Mouse (Mus musculus): Measurements from ENCODE around the gene Ercc1. TPM values are rescaled to one million over a fixed set of nuclear protein-coding genes. Genes with fewer than 3 reads are reported as not detected.

Ercc1 gene
- total RNA-seq, 2 experiments from 2014 or later = 26.7 to 28.7 TPM

DNA sequence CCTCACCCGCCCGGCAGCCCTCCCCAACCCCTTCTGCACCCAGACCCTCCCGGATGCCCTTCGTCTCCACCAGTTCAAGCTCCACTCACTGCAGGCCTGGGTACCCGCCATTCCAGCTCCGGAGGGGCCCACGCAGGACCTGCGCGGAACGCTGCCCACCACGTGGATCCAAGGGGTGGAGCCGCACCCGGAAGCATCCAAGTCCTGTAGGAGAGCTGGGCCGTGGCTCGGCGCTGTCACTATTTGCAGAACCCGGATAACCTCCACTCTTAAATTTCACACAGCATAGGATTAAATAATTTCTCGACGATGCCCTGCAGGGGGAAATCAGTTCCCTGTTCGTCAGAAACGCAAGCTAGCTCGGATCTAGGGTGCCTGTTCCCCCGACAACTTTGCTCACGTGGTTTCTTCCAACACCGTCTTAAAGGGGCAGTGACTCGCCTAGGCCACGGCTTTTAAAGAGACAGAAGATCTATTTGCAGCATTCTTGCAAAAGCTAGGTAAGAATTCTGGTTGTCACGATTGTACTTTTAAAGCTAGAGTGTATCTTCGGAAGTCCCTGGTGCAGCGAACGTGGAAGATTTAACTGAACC is 14.8 kb downstream of the Ercc1 start, which contains the start of the genes Cd3eap and Ppp1r13l:
Gene Cd3eap (minus strand): TSS at position 185 of the 593 bp plus-strand sequence.
Gene Ppp1r13l (plus strand): TSS at position 451 of the 593 bp plus-strand sequence.
- intact Hi-C loops (cut with DNase I; ENCODE audit: low total_unique reads) = no loop called here
- peak; percentile 89 for DNase-seq

DNA sequence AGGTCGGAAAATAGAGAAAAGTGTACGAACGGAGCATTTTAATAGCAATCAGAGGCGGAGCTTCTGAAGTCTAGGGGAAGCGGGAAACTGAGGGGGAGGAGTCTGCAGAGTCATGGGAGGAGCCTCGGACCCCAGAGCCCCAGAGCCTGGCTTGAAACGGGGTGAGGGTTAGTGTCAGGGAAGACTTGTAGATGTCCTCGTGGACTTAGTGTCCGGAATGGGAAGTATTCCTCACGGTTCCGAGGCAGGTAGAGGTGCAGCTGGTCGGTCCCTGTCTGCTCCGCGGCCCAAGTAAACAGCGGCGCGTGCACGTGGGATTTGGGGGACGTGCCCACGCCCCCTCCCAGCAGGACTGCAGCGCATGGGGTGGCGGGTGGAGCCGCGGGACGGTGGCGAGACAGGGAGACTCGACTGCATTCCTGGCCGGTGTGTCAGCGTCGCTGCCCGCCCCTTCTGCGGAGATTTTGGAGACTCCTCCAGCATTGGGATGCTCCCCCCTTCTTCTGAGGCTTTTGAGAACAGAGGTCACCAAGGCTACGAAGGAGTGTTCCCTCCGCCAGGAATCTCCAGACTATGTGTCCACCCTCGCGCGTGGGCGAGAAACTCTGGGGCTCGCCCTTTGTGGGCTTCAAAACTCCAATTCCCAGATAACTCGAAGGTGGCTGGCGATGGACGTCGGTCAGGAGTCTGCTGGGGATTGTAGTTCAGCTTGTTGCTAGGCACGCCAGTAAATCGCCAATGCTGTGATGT is 15.5 kb downstream of the Ercc1 start:
- peak; percentile 74 for DNase-seq
- intact Hi-C loops (cut with DNase I; ENCODE audit: low total_unique reads) = no loop called here

- DNase-seq = peak; percentile 93
- intact Hi-C loops (cut with DNase I; ENCODE audit: low total_unique reads) = no loop called here
Observed at GRCm38 (mm10) chr7:19360944-19361343, 16.4 kb downstream of the Ercc1 start.

GRCm38 (mm10) chr7:19361720-19362119 is 17.1 kb downstream of the Ercc1 start:
- peak; percentile 77 for DNase-seq
- intact Hi-C loops (cut with DNase I; ENCODE audit: low total_unique reads) = no loop called here

GRCm38 (mm10) chr7:19362276-19362675 is 17.7 kb downstream of the Ercc1 start:
- no peak for DNase-seq
- intact Hi-C loops (cut with DNase I; ENCODE audit: low total_unique reads) = no loop called here

DNA sequence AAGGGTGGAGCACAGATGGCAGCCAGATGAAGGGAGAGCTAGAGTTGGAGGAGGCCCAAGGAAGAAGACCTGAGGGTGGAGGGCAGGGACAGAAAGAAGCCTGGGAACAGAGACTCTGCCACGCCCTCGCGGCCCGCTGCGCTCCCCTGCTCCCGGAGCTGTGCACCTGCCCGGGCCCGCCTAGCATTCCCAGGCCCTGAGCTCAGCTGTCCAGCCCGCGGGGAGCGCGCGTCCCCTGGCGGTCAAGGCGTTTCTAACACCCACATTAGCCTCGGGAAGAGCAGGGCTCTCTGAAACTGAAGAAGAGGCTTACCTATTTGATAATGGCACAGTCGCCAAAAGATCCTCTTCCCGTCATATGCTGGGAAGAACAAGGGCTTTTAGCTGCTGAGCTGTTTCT is 19.3 kb downstream of the Ercc1 start:
- intact Hi-C loops (cut with DNase I; ENCODE audit: low total_unique reads) = no loop called here

DNA sequence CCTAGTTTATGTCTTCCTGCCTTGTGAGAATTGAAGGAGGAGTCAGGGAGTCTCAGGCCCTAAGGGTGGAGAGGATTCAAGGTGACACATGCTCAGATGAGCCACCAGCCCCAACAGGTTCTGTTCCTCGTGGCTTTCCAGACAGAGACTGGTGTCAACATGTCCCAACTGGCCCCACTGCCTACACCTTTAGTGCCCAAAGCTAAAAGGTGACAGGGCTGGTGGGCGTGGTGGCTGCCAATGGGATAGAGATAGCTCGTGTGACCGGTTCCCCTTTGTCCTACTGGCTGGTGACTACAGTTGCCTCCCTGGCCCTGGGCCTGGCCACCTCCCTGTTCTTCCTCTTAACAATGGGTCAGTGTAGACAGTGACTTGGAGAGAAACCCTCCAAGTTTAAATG is 20.8 kb downstream of the Ercc1 start:
- no peak for DNase-seq
- intact Hi-C loops (cut with DNase I; ENCODE audit: low total_unique reads) = no loop called here

More for the DNA sequence above, 19.3 kb downstream of the Ercc1 start:
- DNase-seq = peak; percentile 77

DNA sequence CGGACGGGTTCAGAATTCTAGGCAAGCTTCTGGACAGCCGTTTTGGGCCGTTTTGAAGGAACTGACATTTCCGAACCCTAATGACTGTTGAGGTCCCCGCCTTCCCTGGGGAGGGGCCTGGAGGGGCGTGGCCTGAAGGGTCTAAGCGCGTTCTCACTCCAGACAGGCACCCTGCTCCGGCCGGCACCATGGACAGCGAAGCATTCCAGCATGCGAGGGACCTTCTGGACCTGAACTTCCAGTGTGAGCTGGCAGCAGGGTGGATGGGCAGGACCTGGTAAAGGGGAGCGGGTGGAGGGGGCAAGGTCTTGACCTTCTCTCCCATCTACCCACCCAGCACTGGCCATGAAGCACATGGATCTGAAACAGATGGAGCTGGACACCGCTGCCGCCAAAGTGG is 23.8 kb downstream of the Ercc1 start:
- intact Hi-C loops (cut with DNase I; ENCODE audit: low total_unique reads) = no loop called here
- peak; percentile 45 for DNase-seq

DNA sequence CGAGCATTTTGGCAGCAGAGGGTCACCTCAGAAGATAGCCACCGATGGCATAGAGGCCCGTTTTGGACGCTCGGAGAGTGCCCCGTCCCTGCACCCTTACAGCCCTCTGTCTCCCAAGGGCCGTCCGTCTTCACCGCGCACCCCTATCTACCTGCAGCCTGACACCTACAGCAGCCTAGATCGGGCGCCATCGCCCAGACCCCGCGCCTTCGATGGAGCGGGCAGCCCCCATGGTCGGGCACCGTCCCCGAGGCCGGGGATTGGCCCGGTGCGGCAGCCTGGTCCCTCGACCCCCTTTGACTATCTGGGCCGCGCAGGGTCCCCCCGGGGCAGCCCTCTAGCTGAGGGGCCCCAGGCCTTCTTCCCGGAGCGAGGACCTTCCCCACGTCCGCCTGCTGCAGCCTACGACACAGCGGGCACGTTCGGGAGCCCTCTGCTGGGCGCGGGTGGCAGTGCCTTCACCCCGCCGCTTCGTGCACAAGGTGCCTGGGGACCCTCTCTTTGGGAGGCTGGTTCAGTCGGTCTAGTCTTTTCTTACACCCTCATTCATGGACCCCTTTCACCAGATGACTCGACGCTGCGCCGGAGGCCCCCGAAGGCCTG is 25.3 kb downstream of the Ercc1 start:
- DNase-seq = peak; percentile 65
- intact Hi-C loops (cut with DNase I; ENCODE audit: low total_unique reads) = no loop called here

DNA sequence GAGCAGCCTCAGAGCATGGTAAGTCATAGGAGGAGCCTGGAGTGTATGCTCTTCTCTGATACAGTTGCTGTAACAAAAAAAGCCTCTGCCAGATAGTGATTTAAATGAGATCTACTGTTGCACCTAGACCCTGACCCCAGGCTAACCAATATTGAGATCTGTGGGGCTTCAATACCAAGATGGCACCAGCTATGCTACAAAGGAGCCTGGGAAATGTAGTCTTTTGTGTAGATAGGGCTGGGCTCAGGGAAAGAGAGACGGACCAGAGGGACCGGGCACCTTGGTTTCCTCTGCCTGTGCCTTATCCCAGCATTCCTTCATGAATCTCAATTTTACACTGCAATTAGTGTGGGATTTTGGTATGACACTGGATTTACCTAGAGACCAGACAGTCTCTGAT is 28.8 kb downstream of the Ercc1 start:
- DNase-seq = no peak
- intact Hi-C loops (cut with DNase I; ENCODE audit: low total_unique reads) = no loop called here

GRCm38 (mm10) chr7:19375368-19375767 is 30.8 kb downstream of the Ercc1 start:
- DNase-seq = no peak
- intact Hi-C loops (cut with DNase I; ENCODE audit: low total_unique reads) = no loop called here

- intact Hi-C loops (cut with DNase I; ENCODE audit: low total_unique reads) = no loop called here
- no peak for DNase-seq
Observed at GRCm38 (mm10) chr7:19376019-19376418, 31.4 kb downstream of the Ercc1 start.

DNA sequence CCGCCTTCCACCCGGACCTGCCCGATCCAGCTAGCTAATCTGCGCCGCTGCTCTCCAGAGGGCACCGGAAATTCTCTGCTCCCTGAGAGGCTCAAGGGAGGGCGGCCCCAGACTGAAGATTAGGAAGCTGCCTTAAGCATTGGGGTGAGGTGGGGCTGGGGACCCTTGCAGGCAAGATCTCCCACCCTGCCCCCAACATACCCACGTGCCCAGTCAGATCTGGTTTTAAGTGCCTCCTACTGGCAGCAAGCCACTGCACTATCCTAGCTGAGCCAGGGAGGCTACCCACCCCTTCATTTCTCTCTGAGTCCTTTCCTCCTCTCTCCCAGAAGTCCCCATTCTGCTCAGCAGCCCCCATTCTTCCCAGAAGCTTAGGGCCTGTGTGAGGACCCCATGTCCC is 33.5 kb downstream of the Ercc1 start:
- no peak for DNase-seq
- intact Hi-C loops (cut with DNase I; ENCODE audit: low total_unique reads) = no loop called here

- intact Hi-C loops (cut with DNase I; ENCODE audit: low total_unique reads) = no loop called here
- peak; percentile 99 for DNase-seq
Observed at GRCm38 (mm10) chr7:19381377-19382165, 37.0 kb downstream of the Ercc1 start, which contains the start of gene Ercc2. TSS of gene Ercc2 (plus strand) at chr7:19382010.

DNA sequence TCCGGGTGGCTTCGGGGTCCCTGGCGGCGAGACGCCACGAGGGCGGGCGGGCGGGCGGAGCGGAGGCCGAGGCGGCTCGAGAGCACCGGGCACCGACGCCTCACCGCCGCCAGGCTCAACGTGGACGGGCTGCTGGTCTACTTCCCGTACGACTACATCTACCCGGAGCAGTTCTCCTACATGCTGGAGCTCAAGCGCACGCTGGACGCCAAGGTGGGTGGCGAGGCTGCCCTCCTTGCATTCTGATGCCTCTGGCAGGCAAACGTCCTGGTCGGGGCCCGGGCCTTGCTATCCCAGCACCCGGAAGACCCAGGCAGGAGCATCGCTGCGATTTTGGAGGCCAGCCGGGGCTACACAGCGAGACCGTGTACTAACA is 37.6 kb downstream of the Ercc1 start:
- DNase-seq = no peak
- intact Hi-C loops (cut with DNase I; ENCODE audit: low total_unique reads) = no loop called here

- DNase-seq = no peak
- intact Hi-C loops (cut with DNase I; ENCODE audit: low total_unique reads) = no loop called here
Observed at GRCm38 (mm10) chr7:19383708-19384107, 39.1 kb downstream of the Ercc1 start.

DNA sequence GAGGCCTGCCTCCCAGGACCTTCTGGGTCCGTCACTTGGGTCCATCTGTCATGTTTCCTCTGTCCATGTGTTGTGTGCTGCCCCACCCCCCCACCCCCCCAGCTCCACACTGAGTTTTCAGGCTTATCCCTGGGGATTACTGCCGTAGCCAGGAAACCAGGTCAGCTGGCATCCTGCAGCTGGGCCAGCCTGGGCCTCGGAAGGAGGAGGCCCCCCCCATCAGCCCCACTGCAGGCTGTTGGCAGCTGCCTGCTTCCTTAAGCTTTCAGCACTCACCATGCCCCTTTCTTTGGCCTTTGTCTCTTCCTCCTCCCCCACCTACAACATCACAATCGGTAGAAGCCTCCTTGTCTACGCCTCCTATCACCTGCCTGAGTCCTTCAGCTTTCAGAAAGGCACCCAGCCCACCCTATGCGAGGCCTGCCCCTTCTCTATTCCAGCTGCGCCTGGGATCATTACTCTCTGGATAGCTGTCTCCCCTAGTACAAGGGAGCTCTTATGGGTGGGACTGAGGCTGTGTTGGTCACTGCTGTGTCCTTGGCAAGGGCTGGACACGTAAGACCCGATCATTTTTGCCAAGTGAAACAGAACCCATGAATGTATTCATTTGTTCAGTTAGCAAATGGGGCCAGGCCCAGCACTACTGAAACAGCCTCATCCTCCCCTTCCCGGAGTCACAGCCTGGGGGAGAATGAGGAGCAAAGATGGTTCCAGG is 44.3 kb downstream of the Ercc1 start:
- no peak for DNase-seq

DNA sequence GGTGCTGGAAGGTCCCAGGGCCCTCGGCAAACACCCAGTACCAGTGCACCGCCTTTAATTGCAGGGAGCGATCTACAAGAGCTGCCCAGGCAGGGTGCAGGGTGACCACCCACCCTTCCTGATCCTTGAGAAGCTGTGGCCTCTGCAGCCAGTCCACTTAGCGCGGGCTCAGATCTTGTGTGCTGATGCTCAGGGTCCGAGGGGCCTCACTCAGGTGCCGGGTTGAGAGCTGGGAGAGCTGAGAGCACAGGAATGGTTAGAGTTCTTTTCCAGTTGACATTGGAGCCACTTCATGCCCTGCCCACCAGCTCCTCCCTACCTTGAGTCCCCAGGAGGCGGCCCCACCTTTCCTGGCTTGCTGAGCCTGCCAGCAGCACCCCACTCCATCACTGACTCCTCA is 49.9 kb downstream of the Ercc1 start:
- no peak for DNase-seq
- intact Hi-C loops (cut with DNase I; ENCODE audit: low total_unique reads) = no loop called here

More for the DNA sequence above, 44.3 kb downstream of the Ercc1 start:
- intact Hi-C loops (cut with DNase I; ENCODE audit: low total_unique reads) = no loop called here
